Mouse (Mus musculus) central nervous system, embryonic 14 days (tissue): ENCODE measurements around the gene Mvb12a. TPM values are rescaled to one million over a fixed set of nuclear protein-coding genes. Genes with fewer than 3 reads are reported as not detected.

Experiments used
- polyA plus RNA-seq: library from polyadenylated mRNA; depleted of rRNA; stranded (reverse); fragments of >200 nt; gene quantifications from 2 replicates; pipeline ENCODE4 v1.2.3, GENCODE M21; 2012; rRNA removed

The Mvb12a gene
- polyA plus RNA-seq, result 81.1 and 89.0 TPM in 2 replicates

GRCm38 (mm10) chr8:71542632-71543343, at the start of gene Mvb12a:
TSS of gene Mvb12a (plus strand) at chr8:71542922.

GRCm38 (mm10) chr8:71511644-71512043, 31.1 kb upstream of the Mvb12a start, which contains the start of gene Plvap:
TSS of gene Plvap (minus strand) at chr8:71511752.

GRCm38 (mm10) chr8:71525226-71526050, 17.3 kb upstream of the Mvb12a start, which contains the start of gene Ccdc194:
TSS of gene Ccdc194 (minus strand) at chr8:71525711.

GRCm38 (mm10) chr8:71537028-71537867, 5.5 kb upstream of the Mvb12a start, which contains the start of gene Bst2:
TSS of gene Bst2 (minus strand) at chr8:71537456.

GRCm38 (mm10) chr8:71558071-71558957, 15.6 kb downstream of the Mvb12a start, which contains the start of gene Tmem221:
TSS of gene Tmem221 (minus strand) at chr8:71558871.

GRCm38 (mm10) chr8:71566501-71566900, 23.8 kb downstream of the Mvb12a start, which contains the start of gene Nxnl1:
TSS of gene Nxnl1 (minus strand) at chr8:71566601.

GRCm38 (mm10) chr8:71568387-71568937, 25.7 kb downstream of the Mvb12a start, which contains the start of gene Slc27a1:
TSS of gene Slc27a1 (plus strand) at chr8:71568882.

GRCm38 (mm10) chr8:71591471-71592373, 49.0 kb downstream of the Mvb12a start, which contains the start of gene Pgls:
TSS of gene Pgls (plus strand) at chr8:71592176.

GRCm38 (mm10) chr8:71597451-71597850, 54.7 kb downstream of the Mvb12a start, which contains the start of gene Fam129c:
TSS of gene Fam129c (plus strand) at chr8:71597648.

Other genes with a start within 250 kb of the Mvb12a start
- 175 and 182 TPM in 2 replicates for gene Use1, start 176.1 kb upstream of the Mvb12a start, polyA plus RNA-seq
- gene Ocel1, start 171.6 kb upstream of the Mvb12a start, polyA plus RNA-seq, result 5.5 and 5.6 TPM in 2 replicates
- gene Nr2f6, start 161.0 kb upstream of the Mvb12a start, polyA plus RNA-seq, result 41.8 and 52.9 TPM in 2 replicates
- 9.2 and 11.1 TPM in 2 replicates for gene Ushbp1, start 147.1 kb upstream of the Mvb12a start, polyA plus RNA-seq
- gene Babam1, start 146.1 kb upstream of the Mvb12a start, polyA plus RNA-seq, result 130 and 141 TPM in 2 replicates
- gene Ankle1, start 136.9 kb upstream of the Mvb12a start, polyA plus RNA-seq, result 24.8 and 26.3 TPM in 2 replicates
- 122 and 130 TPM in 2 replicates for gene Abhd8, start 79.3 kb upstream of the Mvb12a start, polyA plus RNA-seq
- gene Mrpl34, start 78.0 kb upstream of the Mvb12a start, polyA plus RNA-seq, result 88.1 and 98.9 TPM in 2 replicates
- 167 and 174 TPM in 2 replicates for gene Dda1, start 73.7 kb upstream of the Mvb12a start, polyA plus RNA-seq
- 123 and 140 TPM in 2 replicates for gene Ano8, start 57.0 kb upstream of the Mvb12a start, polyA plus RNA-seq
- 27.1 and 27.9 TPM in 2 replicates for gene Gtpbp3, start 54.8 kb upstream of the Mvb12a start, polyA plus RNA-seq
- 11.4 and 18.7 TPM in 2 replicates for gene Plvap, start 31.2 kb upstream of the Mvb12a start, polyA plus RNA-seq
- 0.59 and 0.60 TPM in 2 replicates for gene Ccdc194, start 17.2 kb upstream of the Mvb12a start, polyA plus RNA-seq
- gene Bst2, start 5.5 kb upstream of the Mvb12a start, polyA plus RNA-seq, result 36.4 and 46.8 TPM in 2 replicates
- gene Tmem221, start 15.9 kb downstream of the Mvb12a start, polyA plus RNA-seq, result 0.05 and 0.15 TPM in 2 replicates
- gene Nxnl1, start 23.7 kb downstream of the Mvb12a start, polyA plus RNA-seq, result not detected in 2 replicates
- 117 and 122 TPM in 2 replicates for gene Slc27a1, start 26.0 kb downstream of the Mvb12a start, polyA plus RNA-seq
- 133 and 140 TPM in 2 replicates for gene Pgls, start 49.3 kb downstream of the Mvb12a start, polyA plus RNA-seq
- gene Fam129c, start 54.7 kb downstream of the Mvb12a start, polyA plus RNA-seq, result 9.8 and 10.5 TPM in 2 replicates
- 134 and 175 TPM in 2 replicates for gene Colgalt1, start 68.1 kb downstream of the Mvb12a start, polyA plus RNA-seq
- gene Unc13a, start 128.8 kb downstream of the Mvb12a start, polyA plus RNA-seq, result 65.1 and 70.6 TPM in 2 replicates
- 4.6 and 6.3 TPM in 2 replicates for gene Jak3, start 133.4 kb downstream of the Mvb12a start, polyA plus RNA-seq
- 1.8 and 2.0 TPM in 2 replicates for gene Insl3, start 146.3 kb downstream of the Mvb12a start, polyA plus RNA-seq
- 0.51 and 0.57 TPM in 2 replicates for gene B3gnt3, start 158.9 kb downstream of the Mvb12a start, polyA plus RNA-seq
- 151 and 159 TPM in 2 replicates for gene Fcho1, start 182.8 kb downstream of the Mvb12a start, polyA plus RNA-seq